Mouse (Mus musculus): Measurements from ENCODE around the gene Bloc1s1. TPM values are rescaled to one million over a fixed set of nuclear protein-coding genes. Genes with fewer than 3 reads are reported as not detected.
A peak's percentile ranks its signal among the peaks of the same experiment; 100 is the strongest.

Gene Bloc1s1
- total and polyA plus RNA-seq, 3 experiments = 45.1 to 70.6 TPM; not detected in 1

DNA sequence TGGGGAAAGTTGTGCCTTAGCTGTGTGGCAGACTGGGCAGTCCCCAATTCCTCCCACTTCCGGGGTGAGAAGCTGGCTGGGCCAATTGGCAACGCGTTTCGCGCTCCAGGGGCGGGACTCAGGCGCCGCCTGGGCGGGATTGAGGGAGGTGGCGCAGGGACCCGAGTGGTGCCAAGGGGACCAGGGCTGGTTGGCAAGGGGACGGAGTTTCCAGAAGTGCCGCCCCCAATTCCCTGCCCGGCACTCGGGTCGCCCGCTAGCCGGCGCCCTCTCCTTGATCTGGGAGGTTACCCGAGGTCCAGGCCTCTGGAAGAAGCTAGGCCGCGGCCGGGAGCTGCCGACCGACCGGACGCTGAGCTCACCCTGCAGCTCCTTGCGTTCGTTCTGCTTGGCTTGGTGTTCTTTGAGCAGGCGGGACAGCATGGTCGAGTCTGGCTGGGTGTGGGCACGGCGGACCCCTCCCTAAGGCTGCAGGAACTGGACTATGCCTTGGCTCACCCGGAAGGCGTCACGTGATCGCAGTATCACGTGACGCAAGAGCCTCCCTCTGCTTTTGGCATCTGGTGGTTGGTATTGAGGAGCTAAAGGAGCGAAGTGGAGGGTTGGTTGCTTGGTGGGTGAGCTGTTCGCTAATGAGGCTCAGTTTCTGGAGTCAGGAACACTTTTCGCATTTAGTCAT is 683 bp downstream of the Bloc1s1 start (continued):
- TF ChIP-seq MAX (IDR thresholded peaks at IDR 0.05; ENCODE audit: low read length) (peak; percentile 96), NELFE (IDR thresholded peaks at IDR 0.05; ENCODE audit: low read depth, low read length) (peak; percentile 56), HCFC1 (IDR thresholded peaks at IDR 0.05; ENCODE audit: low read depth, low read length) (peak; percentile 77), ZNF384 (IDR thresholded peaks at IDR 0.05; ENCODE audit: low read depth, low read length) (no peak), BHLHE40 (IDR thresholded peaks at IDR 0.05; ENCODE audit: borderline replicate concordance, low read depth, low read length) (peak; percentile 83)

DNA sequence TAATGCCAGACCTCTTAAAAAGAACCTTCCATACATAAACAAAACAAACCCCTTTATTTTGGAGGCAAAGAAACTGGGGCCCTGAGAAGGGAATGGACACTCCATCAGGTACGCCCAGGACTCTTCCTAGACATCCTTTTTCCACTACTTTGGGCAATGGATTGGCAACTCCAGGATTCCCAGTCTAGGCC is 1.1 kb downstream of the Bloc1s1 start, which contains the start of gene Rdh5:
Gene Rdh5, minus strand, starts transcription at position 67 of the 191 bp plus-strand sequence.
- H3K4me1 ChIP-seq (ENCODE audit: control insufficient read depth in 1 of 2, insufficient read depth in 2 of 2, low read length in 2 of 2) = peaks cover 0 to 20% of the 10 kb centered on the region in 2 experiments; a peak in 3 of 4 replicates
- DNase-seq (ENCODE audit: low read depth, low spot score) = no peak
- H3K9me3 ChIP-seq (replicated peaks; ENCODE audit: insufficient read depth, low read length) = no peaks in the 10 kb centered on the region
- H3K4me3 ChIP-seq (ENCODE audit: control insufficient read depth in 1 of 2, insufficient read depth in 1 of 2, low read depth in 2 of 2, low read length in 2 of 2) = peak within 1 kb of the TSS; percentile 65 to 79
- H3K36me3 ChIP-seq (ENCODE audit: control insufficient read depth in 1 of 2, insufficient read depth in 2 of 2, low read length in 2 of 2) = peaks cover 0 to 2% of the 10 kb centered on the region in 2 experiments; a peak in 1 of 4 replicates
- peak within 1 kb of the TSS; percentile 46 for H3K27ac ChIP-seq (ENCODE audit: control insufficient read depth, low read depth, low read length)
- H3K79me2 ChIP-seq (ENCODE audit: control insufficient read depth, insufficient read depth, low read length, poor library complexity) = peaks cover 3% of the 10 kb centered on the region; the same call in 1 of the 2 replicates
- H3K9ac ChIP-seq (ENCODE audit: control insufficient read depth, low read depth, low read length, poor library complexity, severe bottlenecking) = peak within 1 kb of the TSS; percentile 82
- TF ChIP-seq HCFC1 (IDR thresholded peaks at IDR 0.05; ENCODE audit: low read depth, low read length) = no peak
- TF ChIP-seq GABPA (IDR thresholded peaks at IDR 0.05; ENCODE audit: low read depth, low read length) = no peak
- TF ChIP-seq E2F4 (IDR thresholded peaks at IDR 0.05; ENCODE audit: borderline replicate concordance, low read depth, low read length) = no peak
- TF ChIP-seq CHD1 (IDR thresholded peaks at IDR 0.05; ENCODE audit: low read depth, low read length) = no peak
- no peaks in the 10 kb centered on the region for H3K27me3 ChIP-seq (ENCODE audit: control insufficient read depth in 1 of 2, insufficient read depth in 2 of 2, low read length in 2 of 2)

- Histone ChIP-seq H3K27ac (ENCODE audit: control insufficient read depth, low read depth, low read length) (no peak overlapping the region), H3K4me1 (ENCODE audit: control insufficient read depth in 1 of 2, insufficient read depth in 2 of 2, low read length in 2 of 2) (peaks cover 0 to 20% of the 10 kb centered on the region in 2 experiments; a peak in 3 of 4 replicates), H3K9ac (ENCODE audit: control insufficient read depth, low read depth, low read length, poor library complexity, severe bottlenecking) (peak overlapping the region; percentile 71), H3K27me3 (ENCODE audit: control insufficient read depth in 1 of 2, insufficient read depth in 2 of 2, low read length in 2 of 2) (no peaks in the 10 kb centered on the region), H3K79me2 (ENCODE audit: control insufficient read depth, insufficient read depth, low read length, poor library complexity) (peaks cover 3% of the 10 kb centered on the region; the same call in 1 of the 2 replicates), H3K36me3 (ENCODE audit: control insufficient read depth in 1 of 2, insufficient read depth in 2 of 2, low read length in 2 of 2) (peaks cover 0 to 2% of the 10 kb centered on the region in 2 experiments; a peak in 1 of 4 replicates), H3K4me3 (ENCODE audit: control insufficient read depth in 1 of 2, insufficient read depth in 1 of 2, low read depth in 2 of 2, low read length in 2 of 2) (peak overlapping the region; percentile 65 to 79), H3K9me3 (replicated peaks; ENCODE audit: insufficient read depth, low read length) (no peaks in the 10 kb centered on the region)
- no peak for TF ChIP-seq MYB (IDR thresholded peaks at IDR 0.05; ENCODE audit: low read depth, low read length)
- TF ChIP-seq ETS1 (IDR thresholded peaks at IDR 0.05; ENCODE audit: low read depth, low read length) = no peak
- TF ChIP-seq POLR2A (IDR thresholded peaks at IDR 0.05; ENCODE audit: control insufficient read depth in 1 of 2, insufficient read depth in 1 of 2, low read depth in 1 of 2, low read length in 2 of 2, poor library complexity in 1 of 2) = no peak
- no peak for DNase-seq (ENCODE audit: low read depth, low spot score)
Measured at GRCm38 (mm10) chr10:128921883-128922821, 1.7 kb downstream of the Bloc1s1 start.
